Mouse (Mus musculus) kidney, postnatal 0 days (tissue): Measurements from ENCODE around the gene Erp27. TPM values are rescaled to one million over a fixed set of nuclear protein-coding genes. Genes with fewer than 3 reads are reported as not detected.

ENCODE experiments used
- ATAC-seq: fragments of 200-750 bp; cut with Nextera tagmentation; replicated peaks from 2 replicates; pipeline ENCODE4 v1.8.0; 2017; ENCODE audit warnings: low read depth, moderate number of reproducible peaks, moderate TSS enrichment, moderate library complexity; ENCODE audit not compliant: low FRiP score
- DNase-seq: peaks from one replicate; pipeline ENCODE4 v3.0.0-alpha.2; 2016; ENCODE audit warnings: low spot score
- H3K27ac ChIP-seq: fragments of 300-500 bp; sonication (generic); 2 replicates; pipeline ENCODE4 v1.5.1; 2014; ENCODE audit warnings: mild to moderate bottlenecking
- H3K27me3 ChIP-seq: fragments of 300-500 bp; sonication (generic); 2 replicates; pipeline ENCODE4 v1.6.1; 2014; ENCODE audit warnings: low read length, mixed read lengths; ENCODE audit not compliant: insufficient read depth
- H3K36me3 ChIP-seq: fragments of 300-500 bp; sonication (generic); 2 replicates; pipeline ENCODE4 v1.6.1; 2014; ENCODE audit warnings: low read length, mixed read lengths; ENCODE audit not compliant: insufficient read depth
- H3K4me1 ChIP-seq: fragments of 300-500 bp; sonication (generic); replicated peaks from 2 replicates; pipeline ENCODE4 v1.6.1; 2014; ENCODE audit warnings: antibody characterized with exemption, low read length, mixed read lengths; ENCODE audit not compliant: insufficient read depth
- H3K4me2 ChIP-seq: fragments of 300-500 bp; sonication (generic); 2 replicates; pipeline ENCODE4 v1.6.1; 2014; ENCODE audit warnings: mild to moderate bottlenecking, low read length, moderate library complexity, mixed read lengths
- H3K4me3 ChIP-seq: fragments of 300-500 bp; sonication (generic); replicated peaks from 2 replicates; pipeline ENCODE4 v1.5.1; 2014; ENCODE audit warnings: low read depth, low read length
- H3K9ac ChIP-seq: fragments of 300-500 bp; sonication (generic); 2 replicates; pipeline ENCODE4 v1.6.1; 2014; ENCODE audit warnings: low read depth, low read length
- H3K9me3 ChIP-seq: fragments of 300-500 bp; sonication (generic); replicated peaks from 2 replicates; pipeline ENCODE4 v1.6.1; 2016; ENCODE audit warnings: low read length, inconsistent platforms, mixed read lengths
- CTCF ChIP-seq: IDR thresholded peaks from 2 replicates; pipeline ENCODE4 v1.5.1; 2016; ENCODE audit warnings: antibody characterized with exemption, low read depth, mild to moderate bottlenecking, moderate library complexity
- WGBS: fragments of 180-500 bp; shearing (Covaris S2); extraction: QIAGEN DNeasy Blood & Tissue Kit; methylation state at CpG from one replicate; pipeline ENCODE4 v1.1.7; 2014; 5-methylcytosine and 5-hydroxymethylcytosine counted together
- polyA plus RNA-seq: library from polyadenylated mRNA; unstranded; fragments of >200 nt; fragmentation: Nextera tagmentation; extraction: Ambion mirVana; gene quantifications from 2 replicates; pipeline ENCODE4 v1.2.1, GENCODE M21; 2015

The Erp27 gene
- polyA plus RNA-seq, 1 experiment from 2014 or later: 0.34 TPM

- Histone ChIP-seq H3K4me3 (no peak overlapping the region), H3K36me3 (no peaks in the 10 kb centered on the region), H3K4me2 (no peak overlapping the region), H3K9me3 (no peaks in the 10 kb centered on the region), H3K9ac (no peak overlapping the region), H3K4me1 (no peaks in the 10 kb centered on the region), H3K27ac (no peak overlapping the region), H3K27me3 (no peaks in the 10 kb centered on the region)
- WGBS: 92% methylated on average over 6 of the region's 6 CpGs
- no peak for DNase-seq
- no peak; the same call in 1 of the 2 replicates for ATAC-seq
- TF ChIP-seq CTCF: no peak
Measured at GRCm38 (mm10) chr6:136883961-136884360, 38.0 kb downstream of the Erp27 start.

GRCm38 (mm10) chr6:136883431-136883915 lies 38.5 kb downstream of the Erp27 start:
- no peak overlapping the region for H3K9ac ChIP-seq
- ATAC-seq (no peak; the same call in 1 of the 2 replicates), DNase-seq (no peak)
- H3K9me3 ChIP-seq: no peaks in the 10 kb centered on the region
- H3K4me3 ChIP-seq: no peak overlapping the region
- H3K27ac ChIP-seq: no peak overlapping the region
- 72% methylated on average over 3 of the region's 3 CpGs for WGBS
- TF ChIP-seq CTCF: no peak
- H3K4me1 ChIP-seq: no peaks in the 10 kb centered on the region
- no peaks in the 10 kb centered on the region for H3K27me3 ChIP-seq
- H3K36me3 ChIP-seq: no peaks in the 10 kb centered on the region
- H3K4me2 ChIP-seq: no peak overlapping the region

- Histone ChIP-seq H3K9me3 (no peaks in the 10 kb centered on the region), H3K4me3 (no peak overlapping the region), H3K27ac (no peak overlapping the region), H3K27me3 (no peaks in the 10 kb centered on the region), H3K4me1 (no peaks in the 10 kb centered on the region), H3K4me2 (no peak overlapping the region), H3K36me3 (no peaks in the 10 kb centered on the region), H3K9ac (no peak overlapping the region)
- no peak for TF ChIP-seq CTCF
- no peak for DNase-seq
- no peak for ATAC-seq
- WGBS: 45% methylated on average over 8 of the region's 8 CpGs
Measured at GRCm38 (mm10) chr6:136881678-136882077, 40.3 kb downstream of the Erp27 start.

GRCm38 (mm10) chr6:136875670-136876069 lies 46.3 kb downstream of the Erp27 start, which contains the start of gene Mgp:
TSS of gene Mgp (minus strand) at chr6:136875823.
- peak; percentile 82 for ATAC-seq
- no peak for TF ChIP-seq CTCF
- H3K4me2 ChIP-seq: peak within 1 kb of the TSS; percentile 50
- peak within 1 kb of the TSS; percentile 59; the same call in 1 of the 2 replicates for H3K27ac ChIP-seq
- H3K4me1 ChIP-seq: no peaks in the 10 kb centered on the region; the same call in 1 of the 2 replicates
- no peaks in the 10 kb centered on the region for H3K27me3 ChIP-seq
- 12% methylated on average over 9 of the region's 9 CpGs for WGBS
- H3K36me3 ChIP-seq: no peaks in the 10 kb centered on the region
- peak within 1 kb of the TSS; percentile 59 for H3K9ac ChIP-seq
- no peaks in the 10 kb centered on the region for H3K9me3 ChIP-seq
- peak within 1 kb of the TSS; percentile 36 for H3K4me3 ChIP-seq
- DNase-seq: peak; percentile 88

GRCm38 (mm10) chr6:136874599-136874998 lies 47.4 kb downstream of the Erp27 start:
- Histone ChIP-seq H3K36me3 (no peaks in the 10 kb centered on the region), H3K4me2 (peak overlapping the region; percentile 45), H3K9ac (peak overlapping the region; percentile 40; the same call in 1 of the 2 replicates), H3K27ac (peak overlapping the region; percentile 11; the same call in 1 of the 2 replicates), H3K9me3 (no peaks in the 10 kb centered on the region), H3K4me1 (no peaks in the 10 kb centered on the region; the same call in 1 of the 2 replicates), H3K4me3 (peak overlapping the region; percentile 36), H3K27me3 (no peaks in the 10 kb centered on the region)
- no peak for ATAC-seq
- WGBS: 35% methylated on average over 8 of the region's 8 CpGs
- TF ChIP-seq CTCF: no peak
- DNase-seq: no peak

GRCm38 (mm10) chr6:136868921-136869320 lies 53.1 kb downstream of the Erp27 start:
- Histone ChIP-seq H3K9ac (no peak overlapping the region), H3K4me2 (no peak overlapping the region), H3K36me3 (no peaks in the 10 kb centered on the region), H3K27ac (no peak overlapping the region), H3K4me1 (no peaks in the 10 kb centered on the region; the same call in 1 of the 2 replicates), H3K9me3 (no peaks in the 10 kb centered on the region), H3K4me3 (no peak overlapping the region), H3K27me3 (no peaks in the 10 kb centered on the region)
- ATAC-seq: no peak
- no peak for TF ChIP-seq CTCF
- DNase-seq: no peak
- 70% methylated on average over 5 of the region's 5 CpGs for WGBS
